Mouse (Mus musculus) embryonic facial prominence, embryonic 10.5 days (tissue): ENCODE data around the gene Psg19. TPM values are rescaled to one million over a fixed set of nuclear protein-coding genes. Genes with fewer than 3 reads are reported as not detected.

Source experiments
- DNase-seq: peaks from one replicate; pipeline ENCODE4 v3.0.0-alpha.2; 2017; ENCODE audit warnings: low spot score
- H3K27ac ChIP-seq: fragments of 300-500 bp; sonication (generic); replicated peaks from 2 replicates; pipeline ENCODE4 v1.5.1; 2016; ENCODE audit warnings: mild to moderate bottlenecking
- H3K27me3 ChIP-seq: fragments of 300-500 bp; sonication (generic); replicated peaks from 2 replicates; pipeline ENCODE4 v1.6.1; 2016; ENCODE audit warnings: low read depth, mild to moderate bottlenecking; ENCODE audit not compliant: poor library complexity, severe bottlenecking
- H3K36me3 ChIP-seq: fragments of 300-500 bp; sonication (generic); replicated peaks from 2 replicates; pipeline ENCODE4 v1.6.1; 2016; ENCODE audit warnings: mild to moderate bottlenecking, moderate library complexity
- H3K4me1 ChIP-seq: fragments of 300-500 bp; sonication (generic); 2 replicates; pipeline ENCODE4 v1.6.1; 2016
- H3K4me3 ChIP-seq: fragments of 300-500 bp; sonication (generic); 2 replicates; pipeline ENCODE4 v1.5.1; 2016; ENCODE audit warnings: mild to moderate bottlenecking, moderate library complexity
- H3K9me3 ChIP-seq: fragments of 300-500 bp; sonication (generic); 2 replicates; pipeline ENCODE4 v1.6.1; 2016; ENCODE audit warnings: mild to moderate bottlenecking
- WGBS: fragments of 180-500 bp; shearing (Covaris S2); methylation state at CpG from one replicate; pipeline ENCODE4 v1.1.7; 2016; 5-methylcytosine and 5-hydroxymethylcytosine counted together
- polyA plus RNA-seq: library from polyadenylated mRNA; unstranded; fragments of >200 nt; fragmentation: Nextera tagmentation; extraction: Ambion mirVana; gene quantifications from 2 replicates; pipeline ENCODE4 v1.2.1, GENCODE M21; 2016

The Psg19 gene
- polyA plus RNA-seq, result not detected in 2 replicates

GRCm38 (mm10) chr7:18798420-18798819 is at the start of gene Psg19:
Gene Psg19, minus strand, starts transcription at chr7:18798520.
- Histone ChIP-seq H3K4me3 (no peak within 1 kb of the TSS), H3K9me3 (no peaks in the 10 kb centered on the region), H3K27me3 (no peaks in the 10 kb centered on the region), H3K27ac (no peak within 1 kb of the TSS), H3K36me3 (no peaks in the 10 kb centered on the region), H3K4me1 (no peaks in the 10 kb centered on the region)
- WGBS, result 90% methylated on average over 1 of the region's 1 CpGs
- no peak for DNase-seq

- Histone ChIP-seq H3K27ac (no peak overlapping the region), H3K4me3 (no peak overlapping the region), H3K9me3 (no peaks in the 10 kb centered on the region), H3K4me1 (peaks cover 14% of the 10 kb centered on the region), H3K27me3 (no peaks in the 10 kb centered on the region), H3K36me3 (no peaks in the 10 kb centered on the region)
- DNase-seq, result no peak
- 43% methylated on average over 5 of the region's 5 CpGs for WGBS
Observed at GRCm38 (mm10) chr7:18844811-18845210, 46.5 kb upstream of the Psg19 start.

DNA sequence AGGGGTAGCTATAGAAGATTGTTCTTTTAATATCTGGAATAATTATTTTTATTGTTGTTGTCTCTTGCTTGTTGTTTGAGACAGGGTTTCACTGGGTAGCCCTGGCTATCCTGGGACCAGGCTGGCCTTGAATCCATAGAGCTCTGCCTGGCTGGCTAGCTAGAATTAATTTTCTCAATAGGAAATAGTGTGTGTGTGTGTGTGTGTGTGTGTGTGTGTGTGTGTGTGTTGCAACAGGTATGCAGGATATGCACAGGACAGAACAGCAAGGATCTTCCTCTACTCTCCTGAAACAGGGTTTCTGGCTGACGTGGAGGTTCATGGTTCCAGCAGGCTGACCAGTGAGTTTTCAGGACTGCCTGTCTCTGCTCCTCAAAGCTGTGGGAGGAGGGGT is 42.9 kb upstream of the Psg19 start:
- Histone ChIP-seq H3K27ac (peak overlapping the region; percentile 63; the same call in 1 of the 2 replicates), H3K36me3 (no peaks in the 10 kb centered on the region), H3K4me3 (peak overlapping the region; percentile 54), H3K27me3 (no peaks in the 10 kb centered on the region), H3K9me3 (no peaks in the 10 kb centered on the region), H3K4me1 (peaks cover 16% of the 10 kb centered on the region)
- DNase-seq, result no peak
- 69% methylated on average over 1 of the region's 1 CpGs for WGBS

GRCm38 (mm10) chr7:18840386-18841173 is 42.3 kb upstream of the Psg19 start:
- Histone ChIP-seq H3K4me3 (peak overlapping the region; percentile 54), H3K9me3 (no peaks in the 10 kb centered on the region), H3K36me3 (no peaks in the 10 kb centered on the region), H3K4me1 (peaks cover 16% of the 10 kb centered on the region), H3K27me3 (no peaks in the 10 kb centered on the region), H3K27ac (peak overlapping the region; percentile 77)
- DNase-seq, result peak; percentile 67
- 5% methylated on average over 15 of the region's 17 CpGs for WGBS

- Histone ChIP-seq H3K4me1 (peaks cover 16% of the 10 kb centered on the region), H3K9me3 (no peaks in the 10 kb centered on the region), H3K4me3 (peak within 1 kb of the TSS; percentile 54), H3K27ac (peak within 1 kb of the TSS; percentile 77), H3K36me3 (no peaks in the 10 kb centered on the region), H3K27me3 (no peaks in the 10 kb centered on the region)
- no peak for DNase-seq
- 27% methylated on average over 3 of the region's 3 CpGs for whole genome bisulfite sequencing
Observed at GRCm38 (mm10) chr7:18839865-18840264, 41.5 kb upstream of the Psg19 start, which contains the start of gene Mill2. Gene Mill2, plus strand, starts transcription at chr7:18839966.

DNA sequence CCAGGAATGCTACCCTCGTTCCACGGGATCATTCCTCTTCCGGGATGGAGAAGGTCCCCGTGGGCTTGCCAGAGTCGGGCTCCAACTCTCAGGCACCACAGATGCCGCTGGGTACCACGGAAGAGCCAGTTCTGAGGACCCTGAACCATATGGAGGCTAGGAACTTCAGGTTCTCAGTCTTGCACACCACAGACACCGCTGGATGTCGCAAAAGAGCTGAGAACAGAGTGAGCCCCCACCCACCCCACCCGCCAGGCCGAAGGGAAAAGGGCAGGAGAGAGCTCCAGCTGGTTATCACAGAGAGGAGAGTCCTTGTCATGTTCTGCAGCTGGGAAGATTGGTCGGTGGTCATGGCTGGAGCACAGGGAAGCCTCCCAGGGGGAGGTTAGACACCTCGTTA is 34.0 kb upstream of the Psg19 start:
- no peak for DNase-seq
- no peaks in the 10 kb centered on the region; the same call in 1 of the 2 replicates for H3K9me3 ChIP-seq
- H3K27me3 ChIP-seq, result no peaks in the 10 kb centered on the region
- H3K36me3 ChIP-seq, result no peaks in the 10 kb centered on the region
- H3K27ac ChIP-seq, result no peak overlapping the region
- no peak overlapping the region for H3K4me3 ChIP-seq
- H3K4me1 ChIP-seq, result peaks cover 4% of the 10 kb centered on the region; the same call in 1 of the 2 replicates
- 46% methylated on average over 13 of the region's 13 CpGs for WGBS

- H3K4me1 ChIP-seq, result peaks cover 4% of the 10 kb centered on the region; the same call in 1 of the 2 replicates
- no peaks in the 10 kb centered on the region for H3K27me3 ChIP-seq
- H3K4me3 ChIP-seq, result no peak overlapping the region
- H3K36me3 ChIP-seq, result no peaks in the 10 kb centered on the region
- 88% methylated on average over 7 of the region's 7 CpGs for WGBS
- DNase-seq, result no peak
- no peaks in the 10 kb centered on the region; the same call in 1 of the 2 replicates for H3K9me3 ChIP-seq
- no peak overlapping the region for H3K27ac ChIP-seq
Observed at GRCm38 (mm10) chr7:18829545-18829944, 31.2 kb upstream of the Psg19 start.

- Histone ChIP-seq H3K4me3 (no peak overlapping the region), H3K27ac (no peak overlapping the region), H3K36me3 (no peaks in the 10 kb centered on the region), H3K4me1 (peaks cover 4% of the 10 kb centered on the region; the same call in 1 of the 2 replicates), H3K27me3 (no peaks in the 10 kb centered on the region), H3K9me3 (no peaks in the 10 kb centered on the region; the same call in 1 of the 2 replicates)
- DNase-seq, result no peak
- WGBS, result 60% methylated on average over 9 of the region's 9 CpGs
Observed at GRCm38 (mm10) chr7:18828592-18828991, 30.3 kb upstream of the Psg19 start.

- Histone ChIP-seq H3K9me3 (no peaks in the 10 kb centered on the region), H3K4me1 (peaks cover 4% of the 10 kb centered on the region; the same call in 1 of the 2 replicates), H3K4me3 (no peak overlapping the region), H3K27me3 (no peaks in the 10 kb centered on the region), H3K36me3 (no peaks in the 10 kb centered on the region), H3K27ac (0 out of 2 replicates have a peak overlapping the region, but pooled peaks have one; percentile 24)
- DNase-seq, result no peak
- 61% methylated on average over 26 of the region's 26 CpGs for WGBS
Observed at GRCm38 (mm10) chr7:18827792-18828546, 29.6 kb upstream of the Psg19 start.

- DNase-seq, result no peak
- Histone ChIP-seq H3K4me1 (no peaks in the 10 kb centered on the region), H3K36me3 (no peaks in the 10 kb centered on the region), H3K4me3 (no peak within 1 kb of the TSS), H3K27me3 (no peaks in the 10 kb centered on the region), H3K27ac (no peak within 1 kb of the TSS), H3K9me3 (no peaks in the 10 kb centered on the region)
- WGBS, result 80% methylated on average over 3 of the region's 3 CpGs
Observed at GRCm38 (mm10) chr7:18821507-18821906, 23.2 kb upstream of the Psg19 start, which contains the start of gene Psg17. Gene Psg17, minus strand, starts transcription at chr7:18821607.

- WGBS, result 87% methylated on average over 9 of the region's 9 CpGs
- no peaks in the 10 kb centered on the region for H3K9me3 ChIP-seq
- no peak for DNase-seq
- no peaks in the 10 kb centered on the region for H3K4me1 ChIP-seq
- no peaks in the 10 kb centered on the region for H3K36me3 ChIP-seq
- no peak overlapping the region for H3K27ac ChIP-seq
- H3K4me3 ChIP-seq, result no peak overlapping the region
- H3K27me3 ChIP-seq, result no peaks in the 10 kb centered on the region
Observed at GRCm38 (mm10) chr7:18818301-18818700, 20.0 kb upstream of the Psg19 start.

GRCm38 (mm10) chr7:18803526-18803925 is 5.2 kb upstream of the Psg19 start:
- Histone ChIP-seq H3K9me3 (no peaks in the 10 kb centered on the region), H3K27me3 (no peaks in the 10 kb centered on the region), H3K36me3 (no peaks in the 10 kb centered on the region), H3K27ac (no peak overlapping the region), H3K4me1 (no peaks in the 10 kb centered on the region), H3K4me3 (no peak overlapping the region)
- DNase-seq, result no peak
